Comparison of ENCODE assay signal across 8 mouse cellular contexts in the genomic region with DNA sequence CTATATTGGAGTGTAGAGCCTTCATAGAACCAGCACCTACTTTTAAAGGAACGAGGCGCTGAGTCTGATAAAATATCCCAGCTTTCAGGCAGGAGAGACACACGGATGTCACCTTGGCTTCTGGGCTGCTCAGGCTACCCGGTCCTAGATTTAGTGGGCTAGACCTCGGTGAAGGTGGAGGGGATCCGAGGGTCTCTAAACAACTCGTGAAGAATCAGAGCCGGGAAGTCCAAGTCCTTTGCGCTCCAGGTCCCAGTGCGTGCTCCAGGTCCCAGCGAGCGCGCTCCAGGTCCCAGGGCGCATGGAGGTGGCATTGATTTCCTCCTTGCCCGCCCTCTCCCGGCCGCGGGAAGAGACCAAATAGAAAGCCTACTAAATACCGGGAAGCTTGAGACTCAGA. TPM values are rescaled to one million over a fixed set of nuclear protein-coding genes. Genes with fewer than 3 reads are reported as not detected.
DNase-seq lines count a peak whose midpoint lies in the region; ATAC-seq and TF ChIP-seq lines count a peak whose summit lies in the region.

No protein-coding gene starts in this region.

- H3K4me2 ChIP-seq in midbrain, embryonic 13.5 days (replicated peaks): no peak overlapping the region
- peak overlapping the region; percentile 52 for H3K4me2 ChIP-seq in intestine, embryonic 15.5 days (replicated peaks)
- H3K4me2 ChIP-seq in stomach, embryonic 15.5 days: peak overlapping the region; percentile 49

- peak overlapping the region; percentile 20; the same call in 1 of the 2 replicates for H3K4me3 ChIP-seq in midbrain, embryonic 10.5 days
- H3K4me3 ChIP-seq in midbrain, embryonic 13.5 days (replicated peaks): no peak overlapping the region
- peak overlapping the region; percentile 15; the same call in 1 of the 2 replicates for H3K4me3 ChIP-seq in intestine, embryonic 15.5 days (replicated peaks)
- H3K4me3 ChIP-seq in stomach, embryonic 15.5 days (replicated peaks): peak overlapping the region; percentile 27
- H3K4me3 ChIP-seq in layer of hippocampus, adult 2 months: no peak overlapping the region

- no peak overlapping the region for H3K9ac ChIP-seq in midbrain, embryonic 13.5 days (replicated peaks)
- H3K9ac ChIP-seq in intestine, embryonic 15.5 days: no peak overlapping the region
- no peak overlapping the region for H3K9ac ChIP-seq in stomach, embryonic 15.5 days

- no peak for ATAC-seq in midbrain, embryonic 13.5 days
- ATAC-seq in intestine, embryonic 15.5 days: no peak
- ATAC-seq in stomach, embryonic 15.5 days (ENCODE audit: insufficient read depth, low FRiP score, low read depth): no peak
- ATAC-seq in erythroblast, adult 5-6 weeks (replicated peaks; ENCODE audit: low FRiP score, poor library complexity, severe bottlenecking): no peak

- no peaks in the 10 kb centered on the region for H3K36me3 ChIP-seq in midbrain, embryonic 10.5 days
- H3K36me3 ChIP-seq in midbrain, embryonic 13.5 days: no peaks in the 10 kb centered on the region
- no peaks in the 10 kb centered on the region for H3K36me3 ChIP-seq in intestine, embryonic 15.5 days
- H3K36me3 ChIP-seq in stomach, embryonic 15.5 days: no peaks in the 10 kb centered on the region

- peaks cover 10% of the 10 kb centered on the region; the same call in 1 of the 2 replicates for H3K27me3 ChIP-seq in midbrain, embryonic 10.5 days (ENCODE audit: low read depth, poor library complexity, severe bottlenecking)
- H3K27me3 ChIP-seq in midbrain, embryonic 13.5 days: peaks cover 9% of the 10 kb centered on the region
- H3K27me3 ChIP-seq in intestine, embryonic 15.5 days (replicated peaks): 0 out of 2 replicates have a peak, but pooled peaks cover 3% of the 10 kb centered on the region
- H3K27me3 ChIP-seq in stomach, embryonic 15.5 days (replicated peaks): no peaks in the 10 kb centered on the region

- no peak overlapping the region for H3K27ac ChIP-seq in midbrain, embryonic 10.5 days (replicated peaks)
- H3K27ac ChIP-seq in midbrain, embryonic 13.5 days: no peak overlapping the region
- H3K27ac ChIP-seq in intestine, embryonic 15.5 days: no peak overlapping the region
- no peak overlapping the region for H3K27ac ChIP-seq in stomach, embryonic 15.5 days
- H3K27ac ChIP-seq in layer of hippocampus, adult 2 months: no peak overlapping the region

- TF ChIP-seq CTCF in layer of hippocampus, adult 2 months (conservative IDR thresholded peaks at IDR 0.05): no peak

- 10% methylated on average over 19 of the region's 19 CpGs for WGBS in midbrain, embryonic 10.5 days
- WGBS in midbrain, embryonic 13.5 days: 17% methylated on average over 19 of the region's 19 CpGs
- WGBS in intestine, embryonic 15.5 days: 17% methylated on average over 19 of the region's 19 CpGs
- 9% methylated on average over 19 of the region's 19 CpGs for WGBS in stomach, embryonic 15.5 days

- H3K4me1 ChIP-seq in midbrain, embryonic 10.5 days: 0 out of 2 replicates have a peak, but pooled peaks cover 4% of the 10 kb centered on the region
- no peaks in the 10 kb centered on the region for H3K4me1 ChIP-seq in midbrain, embryonic 13.5 days (replicated peaks)
- no peaks in the 10 kb centered on the region for H3K4me1 ChIP-seq in intestine, embryonic 15.5 days (replicated peaks)
- H3K4me1 ChIP-seq in stomach, embryonic 15.5 days: no peaks in the 10 kb centered on the region

- DNase-seq in adrenal gland, postnatal 10 days: peak; percentile 31
- no peak for DNase-seq in adrenal gland, adult (ENCODE audit: inconsistent age in 2 of 2, low spot score in 1 of 2)
- no peak for DNase-seq in midbrain, embryonic 10.5 days (ENCODE audit: low spot score)
- no peak for DNase-seq in layer of hippocampus, adult 2 months (ENCODE audit: low spot score in 2 of 2)

- no peaks in the 10 kb centered on the region for H3K9me3 ChIP-seq in midbrain, embryonic 10.5 days (replicated peaks)
- no peaks in the 10 kb centered on the region for H3K9me3 ChIP-seq in midbrain, embryonic 13.5 days
- H3K9me3 ChIP-seq in intestine, embryonic 15.5 days: no peaks in the 10 kb centered on the region
- H3K9me3 ChIP-seq in stomach, embryonic 15.5 days: no peaks in the 10 kb centered on the region

RNA-seq across cellular contexts. Expression of a gene that starts 19.2 kb away (rescaled TPM):
- under 1 TPM; 0.66 to 0.91 TPM for total RNA-seq in adrenal gland, postnatal 10 days (2021)
- polyA plus RNA-seq in midbrain, embryonic 10.5 days (2016; fragmentation: Nextera tagmentation; extraction: Ambion mirVana): 0.19 and 0.24 TPM in 2 replicates
- 0.06 and 0.31 TPM in 2 replicates for polyA plus RNA-seq in midbrain, embryonic 13.5 days (2015; fragmentation: Nextera tagmentation; extraction: Ambion mirVana)
- 0.45 and 0.54 TPM in 2 replicates for polyA plus RNA-seq in intestine, embryonic 15.5 days (2015; fragmentation: Nextera tagmentation; extraction: Ambion mirVana)
- polyA plus RNA-seq in stomach, embryonic 15.5 days (2015; fragmentation: Nextera tagmentation; extraction: Ambion mirVana): 0.81 and 1.0 TPM in 2 replicates
- under 1 TPM; 0.44 to 0.69 TPM for total RNA-seq in layer of hippocampus, adult 2 months (2021)
- 3.7 and 9.0 TPM in 2 replicates for total RNA-seq in erythroblast, adult 5-6 weeks (2015; ENCODE audit: low replicate concordance)
- 2.7 and 5.4 TPM in 2 replicates for total RNA-seq in erythroblast, adult 5-6 weeks (2017; ENCODE audit: low replicate concordance)

RNA-seq across cellular contexts. Expression of a gene that starts 25.1 kb away (rescaled TPM):
- 1 to 10 TPM; 6.6 to 8.3 TPM for total RNA-seq in adrenal gland, postnatal 10 days (2021)
- polyA plus RNA-seq in midbrain, embryonic 10.5 days (2016; fragmentation: Nextera tagmentation; extraction: Ambion mirVana): 0.85 and 1.6 TPM in 2 replicates
- 0.98 and 1.6 TPM in 2 replicates for polyA plus RNA-seq in midbrain, embryonic 13.5 days (2015; fragmentation: Nextera tagmentation; extraction: Ambion mirVana)
- 4.7 and 7.1 TPM in 2 replicates for polyA plus RNA-seq in intestine, embryonic 15.5 days (2015; fragmentation: Nextera tagmentation; extraction: Ambion mirVana)
- polyA plus RNA-seq in stomach, embryonic 15.5 days (2015; fragmentation: Nextera tagmentation; extraction: Ambion mirVana): 8.4 and 9.2 TPM in 2 replicates
- total RNA-seq in layer of hippocampus, adult 2 months (2021): under 1 TPM; 0.44 to 0.56 TPM
- 36.9 and 58.1 TPM in 2 replicates for total RNA-seq in erythroblast, adult 5-6 weeks (2015; ENCODE audit: low replicate concordance)
- 71.9 and 73.6 TPM in 2 replicates for total RNA-seq in erythroblast, adult 5-6 weeks (2017; ENCODE audit: low replicate concordance)

RNA-seq across cellular contexts. Expression of a gene that starts 48.2 kb away (rescaled TPM):
- 10 to 100 TPM in 1 of 2 experiments, 1 to 10 TPM in 1; 8.0 to 12.0 TPM for total RNA-seq in adrenal gland, postnatal 10 days (2021)
- polyA plus RNA-seq in midbrain, embryonic 10.5 days (2016; fragmentation: Nextera tagmentation; extraction: Ambion mirVana): 7.4 and 9.3 TPM in 2 replicates
- 3.7 TPM in 2 replicates for polyA plus RNA-seq in midbrain, embryonic 13.5 days (2015; fragmentation: Nextera tagmentation; extraction: Ambion mirVana)
- polyA plus RNA-seq in intestine, embryonic 15.5 days (2015; fragmentation: Nextera tagmentation; extraction: Ambion mirVana): 19.6 and 20.0 TPM in 2 replicates
- 23.8 and 26.8 TPM in 2 replicates for polyA plus RNA-seq in stomach, embryonic 15.5 days (2015; fragmentation: Nextera tagmentation; extraction: Ambion mirVana)
- under 1 TPM; 0.27 to 0.49 TPM for total RNA-seq in layer of hippocampus, adult 2 months (2021)
- total RNA-seq in erythroblast, adult 5-6 weeks (2015; ENCODE audit: low replicate concordance): 4.0 and 7.1 TPM in 2 replicates
- total RNA-seq in erythroblast, adult 5-6 weeks (2017; ENCODE audit: low replicate concordance): 3.5 and 4.5 TPM in 2 replicates

Comparison
In these comparisons a context has a peak if more than half of its experiments do, and no peak if none do; other contexts are left out.
1. H3K4me3 ChIP-seq: peak in midbrain, embryonic 10.5 days (single experiment), intestine, embryonic 15.5 days (single experiment) and stomach, embryonic 15.5 days (single experiment); none in midbrain, embryonic 13.5 days (single experiment) and layer of hippocampus, adult 2 months (single experiment).